Mouse (Mus musculus) forelimb bud, embryonic 11.5 days (tissue): ENCODE measurements at regions not wholly inside any gene's neighbourhood (a gene's known extent, or its start where the extent isn't known, plus 50 kb on each side); places are given as distances from the start of the nearest gene placed in this dataset.

Experiments used
- DNase-seq: peaks from one replicate; pipeline ENCODE4 v3.0.0-alpha.2; 2012; ENCODE audit warnings: low read depth, low spot score

DNA sequence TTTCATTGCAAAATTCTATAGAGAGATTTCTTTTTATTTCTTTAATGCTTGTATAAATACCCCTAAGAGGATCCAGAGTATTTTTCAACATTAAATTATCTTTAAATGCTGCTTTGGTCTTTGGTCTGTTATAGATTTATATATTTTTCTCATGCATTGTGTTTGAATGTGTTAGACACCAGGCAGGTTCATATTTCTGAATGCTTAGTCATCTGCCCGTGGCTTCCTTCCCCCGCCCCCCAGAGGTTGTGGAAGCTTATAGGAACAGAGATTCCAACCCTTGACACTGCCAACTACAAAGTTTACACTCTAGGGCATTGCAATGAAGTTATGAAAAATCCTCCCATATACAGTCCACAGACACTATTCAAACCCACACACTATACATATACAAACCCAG lies 1066.6 kb downstream of the Efnb2 start:
- no peak for DNase-seq

DNA sequence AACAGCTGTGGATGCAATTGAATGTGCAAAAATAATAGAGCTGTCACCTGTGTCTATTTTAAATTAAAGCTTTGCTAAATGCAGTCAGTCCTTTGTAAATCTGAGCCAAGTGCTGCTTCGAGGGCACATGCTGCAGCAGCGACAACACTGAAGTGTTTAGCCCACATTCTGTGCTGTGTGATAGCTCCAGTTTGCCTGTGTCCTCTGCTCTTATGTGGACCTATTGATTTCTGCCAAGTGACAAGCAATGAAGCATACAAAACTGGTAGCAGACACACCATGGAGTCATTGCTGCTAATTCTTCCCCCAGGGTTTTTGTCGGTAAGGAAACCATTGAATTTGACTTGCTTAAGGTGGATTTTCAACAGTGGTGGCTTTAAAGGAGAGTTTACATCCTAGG lies 1085.4 kb downstream of the Efnb2 start:
- DNase-seq: no peak

DNA sequence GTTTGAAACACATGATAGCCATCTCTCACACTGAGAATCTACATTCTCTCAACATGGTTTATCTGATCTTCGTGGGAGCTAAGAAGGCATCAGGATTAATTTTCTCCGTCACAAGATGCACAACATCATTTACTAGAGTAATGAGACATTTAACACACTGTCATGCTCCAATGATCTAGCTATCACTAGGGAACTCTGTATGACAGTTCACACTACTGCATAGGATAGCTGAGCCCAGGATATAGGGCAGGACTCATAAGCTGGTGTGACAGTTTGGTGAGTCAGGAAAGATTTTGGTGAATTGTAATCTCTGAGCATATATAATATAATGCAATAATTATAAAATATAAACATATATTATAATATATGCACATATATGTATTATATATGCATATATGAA lies 1100.4 kb downstream of the Efnb2 start:
- DNase-seq: no peak

DNA sequence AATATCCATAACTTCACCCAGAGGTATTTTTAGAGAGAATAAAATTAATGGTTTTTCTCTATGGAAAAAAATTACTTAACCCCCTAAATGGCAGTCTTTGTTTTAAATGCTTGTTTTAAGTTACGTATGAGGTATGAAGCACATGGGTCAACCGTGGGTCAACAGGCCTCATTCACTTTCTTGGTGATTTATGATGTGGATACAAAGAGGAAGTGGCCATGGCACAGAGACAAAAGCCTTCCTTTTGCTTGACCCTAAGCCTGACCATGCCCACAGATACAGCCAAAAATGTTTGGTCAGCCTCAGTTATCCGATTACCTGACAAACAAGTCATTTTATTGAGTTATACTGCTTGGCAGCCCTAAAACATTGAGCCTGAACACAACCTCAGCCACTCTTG lies 1106.3 kb downstream of the Efnb2 start:
- peak; percentile 46 for DNase-seq
